Mouse (Mus musculus): ENCODE results near the gene Kat2b.
"Not testable (repeated sequence)": the region's sequence is repeated elsewhere in the genome, so short reads cannot be mapped to it uniquely, and the experiment has no call there.

Kat2b gene

DNA sequence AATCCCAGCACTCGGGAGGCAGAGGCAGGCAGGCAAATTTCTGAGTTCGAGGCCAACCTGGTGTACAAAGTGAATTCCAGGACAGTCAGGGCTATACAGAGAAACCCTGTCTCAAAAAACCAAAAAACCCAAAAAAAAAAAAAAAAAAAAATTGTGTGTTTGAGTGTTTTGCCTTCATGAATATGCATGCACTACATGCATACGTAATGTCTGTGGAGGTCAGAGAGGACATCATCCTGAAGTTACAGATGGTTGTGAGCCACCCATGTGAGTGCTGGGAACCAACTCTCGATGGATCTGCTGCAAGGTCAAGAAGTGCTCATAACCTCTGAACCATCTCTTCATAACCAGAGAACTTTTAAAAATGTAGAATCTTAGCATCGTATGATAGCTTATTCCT is 25.2 kb downstream of the Kat2b start:
- in situ Hi-C loops (cut with MboI; ENCODE audit: low pct_unique_long_range_greater_than_20kb in 1 of 2, low sequenced_read_pairs in 2 of 2, unreplicated experiment in 1 of 2) = no loop called here

DNA sequence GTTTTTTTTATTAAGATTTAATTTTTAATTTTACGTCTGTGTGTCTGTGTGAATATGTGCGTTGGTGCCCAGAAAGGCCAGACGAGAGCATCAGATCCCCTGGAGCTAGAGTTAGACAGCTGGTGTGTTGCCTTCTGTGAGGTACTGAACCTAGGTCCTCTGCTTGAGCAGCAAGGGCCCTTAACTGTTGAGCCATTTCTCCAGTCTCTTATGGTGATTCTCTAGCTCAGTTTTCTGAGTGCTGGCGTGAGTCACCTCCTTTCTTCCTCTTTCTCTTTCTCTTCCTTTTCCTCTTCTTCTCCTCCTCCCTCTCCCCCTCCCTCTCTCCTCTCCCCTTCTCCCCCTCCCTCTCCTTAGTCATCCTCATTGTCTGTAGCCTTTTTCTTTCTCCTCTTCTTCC is 27.9 kb downstream of the Kat2b start:
- in situ Hi-C loops (cut with MboI; ENCODE audit: low pct_unique_long_range_greater_than_20kb in 1 of 2, low sequenced_read_pairs in 2 of 2, unreplicated experiment in 1 of 2) = no loop called here

DNA sequence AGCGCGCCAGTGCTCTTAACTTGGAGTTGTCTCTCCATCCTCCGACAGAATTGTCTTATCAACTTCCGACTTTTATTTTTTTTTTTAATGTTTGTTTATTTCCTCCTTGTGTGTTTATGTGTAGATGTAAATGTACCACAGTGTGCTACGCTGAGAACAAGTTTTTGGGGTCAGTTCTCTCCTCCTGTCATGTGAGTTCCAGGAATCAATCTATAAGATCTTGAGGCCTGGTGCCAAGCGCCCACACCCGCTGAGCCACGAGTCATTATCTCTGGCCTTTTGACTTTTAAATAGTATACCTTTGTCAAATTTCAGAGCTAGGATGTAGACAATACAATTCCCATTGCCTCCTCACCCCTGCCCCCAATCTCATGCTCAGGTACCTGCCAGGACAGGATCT is 28.9 kb downstream of the Kat2b start:
- in situ Hi-C loops (cut with MboI; ENCODE audit: low pct_unique_long_range_greater_than_20kb in 1 of 2, low sequenced_read_pairs in 2 of 2, unreplicated experiment in 1 of 2) = no loop called here

DNA sequence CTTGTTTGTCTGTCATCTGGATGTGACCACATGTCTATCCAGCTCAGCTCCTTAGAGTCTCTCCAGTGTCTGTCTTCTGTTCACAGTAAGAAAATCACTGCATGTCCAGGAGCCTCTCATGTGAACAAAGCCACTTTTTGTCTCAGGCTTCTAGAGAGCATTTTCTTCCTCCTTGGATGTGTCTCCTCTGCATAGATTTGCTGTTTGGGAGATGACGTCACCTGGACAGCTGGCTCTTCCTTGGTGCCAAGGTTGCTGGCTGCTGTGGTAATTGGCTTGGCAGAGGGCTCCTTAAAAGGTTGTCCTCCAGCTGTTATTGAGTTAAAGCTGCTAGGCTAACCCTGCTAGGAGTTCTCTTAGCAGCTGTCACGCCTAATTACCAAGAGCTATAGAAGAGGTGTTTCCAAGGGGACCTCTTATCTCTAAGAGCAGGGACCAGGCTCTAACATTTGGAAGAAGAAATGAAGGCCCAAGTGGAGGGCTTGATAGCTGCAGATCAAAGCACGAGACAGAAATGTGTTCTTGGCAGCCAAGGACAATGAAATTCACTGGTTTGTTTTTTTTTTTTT is 29.7 kb downstream of the Kat2b start:
- in situ Hi-C loops (cut with MboI; ENCODE audit: low pct_unique_long_range_greater_than_20kb in 1 of 2, low sequenced_read_pairs in 2 of 2, unreplicated experiment in 1 of 2) = no loop called here

DNA sequence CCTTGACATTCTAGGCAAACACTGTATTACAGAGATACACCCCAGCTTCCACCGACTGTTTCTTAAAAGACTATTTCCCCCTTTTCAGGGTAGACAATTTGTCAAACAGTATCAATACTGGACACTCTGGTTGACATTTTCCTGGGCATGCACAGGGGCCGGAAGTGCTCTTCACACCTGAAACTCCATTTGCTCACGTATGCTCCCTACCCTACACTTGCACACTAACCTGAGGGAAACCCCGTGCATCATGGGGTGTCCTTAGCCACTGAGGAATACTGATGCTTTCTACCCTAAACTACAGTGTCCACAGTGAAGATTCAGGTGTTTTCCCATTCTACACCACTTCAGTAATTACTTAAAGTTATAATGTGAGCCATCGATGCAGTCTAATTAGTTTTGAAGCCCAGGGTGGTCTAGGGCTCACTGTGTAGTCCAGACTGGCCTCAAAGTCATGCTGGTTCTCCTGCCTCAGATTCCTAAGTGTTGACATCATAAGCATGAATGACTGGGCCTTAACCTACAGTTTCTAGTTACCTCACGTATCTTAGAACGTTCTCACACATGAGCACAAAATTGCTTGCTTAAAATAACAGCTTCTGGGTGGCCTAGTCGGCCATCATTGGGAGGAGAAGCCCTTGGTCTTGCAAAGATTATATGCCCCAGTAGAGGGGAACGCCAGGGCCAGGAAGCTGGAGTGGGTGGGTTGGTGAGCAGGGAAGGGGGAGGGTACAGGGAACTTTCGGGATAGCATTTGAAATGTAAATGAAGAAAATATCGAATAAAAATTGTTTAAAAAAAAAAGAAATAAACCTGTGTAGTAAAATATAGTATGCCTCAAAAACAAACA is 30.5 kb downstream of the Kat2b start:
- in situ Hi-C loops (cut with MboI; ENCODE audit: low pct_unique_long_range_greater_than_20kb in 1 of 2, low sequenced_read_pairs in 2 of 2, unreplicated experiment in 1 of 2) = no loop called here

DNA sequence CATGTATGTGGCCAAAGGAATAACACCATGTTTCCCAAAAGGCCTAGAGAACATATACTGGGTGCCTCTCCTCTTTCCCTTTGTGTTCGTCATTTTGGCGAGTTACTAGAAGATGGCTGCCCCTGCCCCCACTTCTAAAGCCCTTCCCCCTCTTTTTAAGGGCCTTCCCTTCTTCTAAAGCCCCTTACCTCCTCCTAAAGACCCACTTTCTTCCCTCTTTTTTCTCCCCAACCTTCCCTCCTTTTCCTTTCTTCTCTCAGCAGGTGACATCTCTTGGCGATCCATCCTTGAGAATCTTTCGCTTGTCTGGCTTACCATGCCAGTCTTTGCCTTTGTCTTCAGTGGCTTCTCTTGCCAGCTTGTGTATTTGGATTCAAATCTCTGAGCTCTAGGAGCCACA is 31.9 kb downstream of the Kat2b start:
- in situ Hi-C loops (cut with MboI; ENCODE audit: low pct_unique_long_range_greater_than_20kb in 1 of 2, low sequenced_read_pairs in 2 of 2, unreplicated experiment in 1 of 2) = no loop called here

DNA sequence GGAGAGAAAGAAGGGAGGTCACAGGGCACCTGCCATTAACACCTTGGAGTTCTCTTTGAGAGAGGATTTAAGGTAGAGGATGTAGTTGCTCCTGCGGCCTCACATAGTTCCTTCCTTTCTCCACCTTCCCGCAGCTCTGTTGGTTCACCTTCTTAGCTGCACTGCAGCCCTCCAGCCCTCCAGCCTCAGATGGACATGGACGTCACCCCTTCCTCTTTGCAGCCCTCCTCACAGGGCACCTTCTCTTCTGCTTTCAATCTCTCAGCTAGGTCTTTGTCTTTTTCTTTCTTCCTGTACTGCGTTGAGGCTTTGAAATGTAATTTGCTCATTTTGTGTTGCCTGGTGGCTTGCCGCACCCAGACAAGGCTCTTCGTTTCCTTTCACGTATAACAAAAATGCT is 36.6 kb downstream of the Kat2b start:
- in situ Hi-C loops (cut with MboI; ENCODE audit: low pct_unique_long_range_greater_than_20kb in 1 of 2, low sequenced_read_pairs in 2 of 2, unreplicated experiment in 1 of 2) = not testable (repeated sequence)

DNA sequence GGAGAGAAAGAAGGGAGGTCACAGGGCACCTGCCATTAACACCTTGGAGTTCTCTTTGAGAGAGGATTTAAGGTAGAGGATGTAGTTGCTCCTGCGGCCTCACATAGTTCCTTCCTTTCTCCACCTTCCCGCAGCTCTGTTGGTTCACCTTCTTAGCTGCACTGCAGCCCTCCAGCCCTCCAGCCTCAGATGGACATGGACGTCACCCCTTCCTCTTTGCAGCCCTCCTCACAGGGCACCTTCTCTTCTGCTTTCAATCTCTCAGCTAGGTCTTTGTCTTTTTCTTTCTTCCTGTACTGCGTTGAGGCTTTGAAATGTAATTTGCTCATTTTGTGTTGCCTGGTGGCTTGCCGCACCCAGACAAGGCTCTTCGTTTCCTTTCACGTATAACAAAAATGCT is 39.4 kb downstream of the Kat2b start:
- in situ Hi-C loops (cut with MboI; ENCODE audit: low pct_unique_long_range_greater_than_20kb in 1 of 2, low sequenced_read_pairs in 2 of 2, unreplicated experiment in 1 of 2) = not testable (repeated sequence)

DNA sequence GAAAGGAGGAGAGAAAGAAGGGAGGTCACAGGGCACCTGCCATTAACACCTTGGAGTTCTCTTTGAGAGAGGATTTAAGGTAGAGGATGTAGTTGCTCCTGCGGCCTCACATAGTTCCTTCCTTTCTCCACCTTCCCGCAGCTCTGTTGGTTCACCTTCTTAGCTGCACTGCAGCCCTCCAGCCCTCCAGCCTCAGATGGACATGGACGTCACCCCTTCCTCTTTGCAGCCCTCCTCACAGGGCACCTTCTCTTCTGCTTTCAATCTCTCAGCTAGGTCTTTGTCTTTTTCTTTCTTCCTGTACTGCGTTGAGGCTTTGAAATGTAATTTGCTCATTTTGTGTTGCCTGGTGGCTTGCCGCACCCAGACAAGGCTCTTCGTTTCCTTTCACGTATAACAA is 42.3 kb downstream of the Kat2b start:
- in situ Hi-C loops (cut with MboI; ENCODE audit: low pct_unique_long_range_greater_than_20kb in 1 of 2, low sequenced_read_pairs in 2 of 2, unreplicated experiment in 1 of 2) = not testable (repeated sequence)

DNA sequence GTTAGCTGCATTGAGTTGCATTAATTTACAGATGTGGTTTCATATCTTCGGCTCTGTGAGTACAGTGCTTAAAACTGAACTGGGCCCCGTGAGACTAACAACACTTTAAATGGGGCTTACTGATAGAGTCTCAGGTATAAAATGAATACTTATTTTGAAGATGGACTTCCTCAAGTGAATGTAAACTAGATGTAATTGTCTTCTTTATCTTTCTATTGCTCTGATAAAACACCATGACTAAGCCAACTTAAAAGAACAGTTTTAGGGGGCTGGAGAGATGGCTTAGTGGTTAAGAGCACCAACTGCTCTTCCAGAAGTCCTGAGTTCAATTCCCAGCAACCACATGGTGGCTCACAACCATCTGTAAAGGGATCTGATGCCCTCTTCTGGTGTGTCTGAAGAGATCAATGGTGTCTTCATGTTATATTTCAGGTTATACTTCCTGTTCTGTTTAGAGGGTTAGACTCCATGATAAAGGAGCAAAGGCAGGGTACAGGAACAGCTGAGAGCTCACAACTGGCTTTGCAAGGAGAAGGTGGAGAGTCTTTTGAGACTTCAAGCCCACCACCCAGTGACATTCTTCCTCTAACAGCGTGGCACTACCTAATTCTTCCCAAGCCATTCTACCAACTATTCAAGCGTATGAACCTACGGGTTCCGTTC is 50.8 kb downstream of the Kat2b start:
- in situ Hi-C loops (cut with MboI; ENCODE audit: low pct_unique_long_range_greater_than_20kb in 1 of 2, low sequenced_read_pairs in 2 of 2, unreplicated experiment in 1 of 2) = no loop called here

DNA sequence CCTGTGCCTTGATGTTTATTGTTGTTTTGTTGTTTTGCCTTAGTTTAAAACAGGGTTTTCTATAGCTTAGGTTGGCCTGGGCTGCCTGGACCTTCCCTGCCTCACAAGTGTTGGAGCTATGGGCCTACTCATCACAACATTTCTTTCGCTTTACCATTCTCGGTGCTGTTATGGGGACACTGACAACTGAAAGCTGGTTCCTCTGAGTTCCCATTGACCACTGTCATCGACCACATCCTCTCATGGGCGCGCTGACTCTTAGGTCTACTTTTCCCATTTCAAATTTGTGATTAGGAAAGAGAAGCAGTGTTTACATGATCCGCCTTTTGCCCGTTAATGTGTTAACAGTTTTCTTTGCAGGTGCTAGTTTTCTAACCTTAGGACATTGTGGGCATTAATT is 51.7 kb downstream of the Kat2b start:
- in situ Hi-C loops (cut with MboI; ENCODE audit: low pct_unique_long_range_greater_than_20kb in 1 of 2, low sequenced_read_pairs in 2 of 2, unreplicated experiment in 1 of 2) = no loop called here

DNA sequence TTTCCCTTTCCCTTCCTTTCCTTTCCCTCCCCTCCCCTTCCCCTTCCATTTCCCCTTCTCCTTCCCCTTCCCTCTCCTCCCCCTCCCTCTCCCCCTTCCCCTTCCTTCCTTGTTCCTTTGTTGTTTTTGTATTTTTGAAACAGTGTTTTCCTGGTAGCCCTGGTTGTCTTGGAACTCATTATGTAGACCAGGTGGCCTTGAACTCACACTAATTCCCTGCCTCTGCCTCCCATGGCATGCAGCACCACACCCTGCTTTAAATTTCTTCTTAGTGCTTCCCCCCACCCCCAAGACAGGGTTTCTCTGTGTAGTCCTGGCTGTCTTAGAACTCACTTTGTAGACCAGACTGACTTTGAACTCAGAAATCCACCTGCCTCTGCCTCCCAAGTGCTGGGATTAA is 52.7 kb downstream of the Kat2b start:
- in situ Hi-C loops (cut with MboI; ENCODE audit: low pct_unique_long_range_greater_than_20kb in 1 of 2, low sequenced_read_pairs in 2 of 2, unreplicated experiment in 1 of 2) = no loop called here

DNA sequence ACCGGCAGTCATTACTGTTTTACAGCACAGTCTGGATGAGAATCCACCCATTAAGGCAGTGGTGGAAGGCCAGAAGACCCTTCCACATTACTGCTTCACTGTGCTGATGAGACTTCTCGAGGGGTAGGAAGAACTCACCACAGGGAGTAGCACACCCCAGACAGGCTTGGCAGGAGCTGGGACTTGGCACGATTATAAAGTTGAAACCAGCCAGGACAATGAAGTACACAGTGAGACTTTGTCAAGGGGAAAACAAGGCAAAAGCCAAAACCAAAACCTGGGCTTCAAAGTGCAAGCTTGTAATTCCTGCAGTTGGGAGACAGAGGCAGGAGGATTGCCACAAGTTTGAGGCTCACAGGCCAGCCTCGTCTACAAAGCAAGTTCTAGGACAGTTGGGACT is 54.0 kb downstream of the Kat2b start:
- in situ Hi-C loops (cut with MboI; ENCODE audit: low pct_unique_long_range_greater_than_20kb in 1 of 2, low sequenced_read_pairs in 2 of 2, unreplicated experiment in 1 of 2) = no loop called here

DNA sequence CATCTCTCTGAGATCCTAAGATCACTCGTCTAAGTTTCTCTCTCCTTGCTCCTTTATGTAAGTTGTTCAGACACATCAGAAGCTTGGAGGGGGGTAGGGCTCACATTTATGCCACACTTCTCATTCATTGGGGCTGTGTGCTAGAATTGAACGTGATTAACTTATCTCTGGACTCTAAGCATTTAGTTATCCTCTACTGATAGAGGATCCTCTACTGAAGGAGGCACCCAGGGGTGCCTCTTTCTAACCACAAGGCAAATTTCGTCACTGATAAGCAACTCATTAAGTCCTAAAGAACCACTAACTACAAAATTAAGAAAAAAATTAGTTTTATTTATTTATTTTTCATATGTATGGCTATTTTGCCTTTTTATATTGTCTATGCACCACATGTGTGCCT is 55.5 kb downstream of the Kat2b start:
- in situ Hi-C loops (cut with MboI; ENCODE audit: low pct_unique_long_range_greater_than_20kb in 1 of 2, low sequenced_read_pairs in 2 of 2, unreplicated experiment in 1 of 2) = no loop called here

DNA sequence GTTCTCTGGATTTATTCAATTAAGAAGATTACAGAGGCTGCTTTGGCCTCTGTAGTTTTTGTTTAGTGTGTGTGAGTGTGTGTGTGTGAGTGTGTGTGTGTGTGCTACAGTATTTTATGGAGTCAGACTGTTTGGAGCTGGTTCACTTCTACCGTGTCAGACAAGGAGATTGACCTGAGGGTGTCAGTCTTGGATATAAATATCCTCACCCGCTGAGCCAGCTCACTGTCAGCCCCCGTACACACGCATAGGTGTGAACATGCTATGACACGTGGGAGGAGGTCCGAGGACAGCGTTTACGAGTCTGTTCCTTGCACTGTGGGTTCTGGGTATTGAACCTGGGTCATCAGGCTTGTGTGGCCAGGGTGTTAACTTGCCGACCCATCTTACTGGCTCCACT is 57.1 kb downstream of the Kat2b start:
- in situ Hi-C loops (cut with MboI; ENCODE audit: low pct_unique_long_range_greater_than_20kb in 1 of 2, low sequenced_read_pairs in 2 of 2, unreplicated experiment in 1 of 2) = no loop called here

DNA sequence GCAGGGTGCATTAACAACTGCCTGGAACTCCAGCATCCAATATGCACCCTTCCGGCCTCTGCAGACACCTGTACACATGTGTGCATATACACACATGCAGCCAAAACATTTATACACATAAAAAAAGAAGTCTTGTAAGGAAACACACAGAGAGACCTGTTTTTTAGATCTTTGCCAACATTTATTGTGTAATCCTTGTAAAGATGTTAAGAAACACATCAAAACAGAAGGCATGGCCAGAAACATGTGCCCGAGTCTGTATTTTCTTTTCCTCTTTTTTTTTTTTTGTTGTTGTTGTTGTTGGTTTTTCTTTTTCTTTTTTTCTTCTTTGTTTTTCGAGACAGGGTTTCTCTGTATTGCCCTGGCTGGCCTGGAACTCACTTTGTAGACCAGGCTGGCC is 59.5 kb downstream of the Kat2b start:
- in situ Hi-C loops (cut with MboI; ENCODE audit: low pct_unique_long_range_greater_than_20kb in 1 of 2, low sequenced_read_pairs in 2 of 2, unreplicated experiment in 1 of 2) = no loop called here

DNA sequence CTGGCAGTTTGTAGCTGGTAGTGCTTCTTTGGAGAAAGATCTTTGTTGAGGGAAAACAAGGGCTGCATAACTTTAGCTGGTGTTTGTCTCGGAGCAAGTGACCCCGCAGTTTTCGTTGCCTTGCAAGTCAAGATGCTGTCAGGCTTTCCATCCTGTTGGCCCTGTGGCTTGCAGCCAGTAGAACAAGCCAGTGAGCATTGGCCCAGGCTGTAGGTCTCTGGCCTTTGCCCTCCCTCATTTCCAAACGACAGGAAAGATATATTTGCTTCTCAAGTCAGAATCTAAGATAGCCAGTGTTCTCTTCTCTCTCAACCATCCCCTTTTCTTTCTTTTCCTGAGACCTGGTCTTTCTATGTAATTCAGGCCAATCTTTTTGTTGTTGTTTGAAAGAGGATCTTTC is 60.8 kb downstream of the Kat2b start:
- in situ Hi-C loops (cut with MboI; ENCODE audit: low pct_unique_long_range_greater_than_20kb in 1 of 2, low sequenced_read_pairs in 2 of 2, unreplicated experiment in 1 of 2) = no loop called here

DNA sequence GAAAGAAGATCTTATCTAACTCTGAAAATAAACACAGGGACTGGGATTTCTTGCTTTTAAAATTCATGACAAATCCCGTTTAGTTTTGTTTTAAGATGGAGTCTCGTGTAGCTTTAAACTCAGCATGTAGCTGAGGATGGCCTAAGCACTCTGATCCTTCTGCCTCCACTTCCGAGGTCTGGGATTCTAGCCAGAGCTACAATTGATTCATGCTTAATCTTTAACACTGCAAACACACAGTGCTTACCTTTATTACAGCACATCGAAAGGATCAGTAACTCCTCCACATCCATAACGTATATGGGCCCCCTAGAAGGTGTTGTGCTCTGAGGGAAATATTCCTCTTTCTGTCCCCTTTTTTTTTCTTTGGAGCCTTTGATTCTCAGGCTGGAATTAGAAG is 61.5 kb downstream of the Kat2b start:
- in situ Hi-C loops (cut with MboI; ENCODE audit: low pct_unique_long_range_greater_than_20kb in 1 of 2, low sequenced_read_pairs in 2 of 2, unreplicated experiment in 1 of 2) = no loop called here

DNA sequence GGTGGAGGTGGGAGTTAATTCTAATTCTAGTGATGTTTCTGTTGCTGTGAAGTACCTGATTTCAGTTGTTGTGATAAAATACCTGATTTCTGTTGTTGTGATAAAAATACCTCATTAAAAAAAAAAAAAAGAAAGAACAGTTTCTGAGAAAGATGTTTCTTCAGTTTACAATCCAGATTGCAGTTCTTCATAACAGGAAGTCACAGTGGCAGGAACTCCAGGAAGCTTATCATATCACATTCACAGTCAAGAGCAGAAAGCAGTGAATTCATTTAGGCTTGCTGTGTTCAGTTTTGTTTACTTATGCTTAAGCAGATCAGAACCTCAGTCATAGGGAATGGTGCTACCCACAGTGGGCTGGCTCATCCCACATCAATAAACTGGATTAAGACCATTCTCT is 64.7 kb downstream of the Kat2b start:
- in situ Hi-C loops (cut with MboI; ENCODE audit: low pct_unique_long_range_greater_than_20kb in 1 of 2, low sequenced_read_pairs in 2 of 2, unreplicated experiment in 1 of 2) = no loop called here

DNA sequence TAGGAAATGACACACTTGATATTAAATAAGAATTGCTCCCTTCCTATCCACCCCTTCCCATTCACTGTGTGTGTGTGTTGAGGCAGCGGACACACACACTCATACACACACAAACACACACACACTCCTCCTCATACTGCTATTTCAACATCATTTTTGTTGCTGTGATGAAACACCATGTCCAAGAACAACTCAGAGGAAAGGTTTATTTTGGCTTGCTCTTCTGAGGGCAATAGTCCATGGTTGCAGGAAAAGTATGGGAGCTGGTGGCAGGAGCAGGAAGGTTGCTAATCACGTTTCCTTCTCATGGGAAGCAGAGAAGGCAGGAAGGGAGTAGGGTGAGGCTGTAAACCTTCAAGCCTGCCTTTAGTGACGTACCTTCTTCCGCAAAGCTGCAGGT is 76.7 kb downstream of the Kat2b start:
- in situ Hi-C loops (cut with MboI; ENCODE audit: low pct_unique_long_range_greater_than_20kb in 1 of 2, low sequenced_read_pairs in 2 of 2, unreplicated experiment in 1 of 2) = no loop called here
